Mouse (Mus musculus): ENCODE results near the gene BC049762.

Gene BC049762

GRCm38 (mm10) chr11:51214021-51214420 is 48.8 kb downstream of the BC049762 start:
- no peak for DNase-seq

GRCm38 (mm10) chr11:51211426-51211825 is 51.4 kb downstream of the BC049762 start:
- no peak for DNase-seq

GRCm38 (mm10) chr11:51207758-51208157 is 55.1 kb downstream of the BC049762 start:
- no peak for DNase-seq
